Mouse (Mus musculus) midbrain, embryonic 16.5 days (tissue): ENCODE measurements at regions not wholly inside any gene's neighbourhood (a gene's known extent, or its start where the extent isn't known, plus 50 kb on each side); places are given as distances from the start of the nearest gene placed in this dataset.

Experiments
- ATAC-seq: fragments of 200-750 bp; cut with Nextera tagmentation; 2 replicates; pipeline ENCODE4 v1.8.0; 2017; ENCODE audit warnings: moderate TSS enrichment
- H3K27ac ChIP-seq: fragments of 300-500 bp; sonication (generic); 2 replicates; pipeline ENCODE4 v1.5.1; 2014; ENCODE audit warnings: mild to moderate bottlenecking, low read length, mixed read lengths
- H3K27me3 ChIP-seq: fragments of 300-500 bp; sonication (generic); 2 replicates; pipeline ENCODE4 v1.6.1; 2014; ENCODE audit warnings: low read depth, low read length, mixed read lengths; ENCODE audit not compliant: control insufficient read depth, insufficient read depth
- H3K36me3 ChIP-seq: fragments of 300-500 bp; sonication (generic); 2 replicates; pipeline ENCODE4 v1.6.1; 2014; ENCODE audit warnings: mild to moderate bottlenecking, low read length, moderate library complexity, mixed read lengths; ENCODE audit not compliant: control insufficient read depth, insufficient read depth
- H3K4me1 ChIP-seq: fragments of 300-500 bp; sonication (generic); 2 replicates; pipeline ENCODE4 v1.6.1; 2014; ENCODE audit warnings: mild to moderate bottlenecking, low read length, mixed read lengths; ENCODE audit not compliant: control insufficient read depth, insufficient read depth
- H3K4me2 ChIP-seq: fragments of 300-500 bp; sonication (generic); 2 replicates; pipeline ENCODE4 v1.6.1; 2014; ENCODE audit warnings: mild to moderate bottlenecking, low read length, mixed read lengths
- H3K4me3 ChIP-seq: fragments of 300-500 bp; sonication (generic); 2 replicates; pipeline ENCODE4 v1.5.1; 2014; ENCODE audit warnings: low read depth, mild to moderate bottlenecking, low read length, moderate library complexity, mixed read lengths
- H3K9ac ChIP-seq: fragments of 300-500 bp; sonication (generic); 2 replicates; pipeline ENCODE4 v1.6.1; 2014; ENCODE audit warnings: low read depth, low read length, mixed read lengths
- H3K9me3 ChIP-seq: fragments of 300-500 bp; sonication (generic); replicated peaks from 2 replicates; pipeline ENCODE4 v1.6.1; 2014; ENCODE audit warnings: mild to moderate bottlenecking, low read length, mixed read lengths; ENCODE audit not compliant: control insufficient read depth, poor library complexity, severe bottlenecking
- WGBS: fragments of 180-500 bp; shearing (Covaris S2); extraction: QIAGEN DNeasy Blood & Tissue Kit; methylation state at CpG from one replicate; pipeline ENCODE4 v1.1.7; 2014; 5-methylcytosine and 5-hydroxymethylcytosine counted together

DNA sequence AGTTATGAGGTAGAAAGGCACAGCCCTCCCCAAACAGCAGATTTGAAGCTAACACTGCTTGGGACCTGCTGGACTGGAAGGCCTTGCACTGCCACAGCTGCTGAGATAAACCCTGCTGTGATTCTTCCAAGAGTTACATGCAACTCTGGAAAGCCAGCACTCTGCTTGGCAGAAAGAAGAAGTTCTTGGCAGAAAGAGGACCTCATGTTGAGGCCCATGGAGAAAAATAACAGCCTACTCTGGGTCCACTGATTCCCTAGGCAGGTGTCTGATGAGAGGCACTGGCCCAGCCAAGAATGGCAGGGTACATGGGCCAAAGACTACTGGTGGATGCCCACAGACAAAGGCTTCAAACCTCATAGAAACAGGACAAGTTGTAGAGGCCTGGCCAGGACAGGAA lies 714.0 kb upstream of the Igfbp3 start:
- Histone ChIP-seq H3K36me3 (no peaks in the 10 kb centered on the region), H3K9ac (no peak overlapping the region), H3K4me2 (no peak overlapping the region), H3K4me1 (no peaks in the 10 kb centered on the region), H3K27me3 (no peaks in the 10 kb centered on the region), H3K9me3 (no peaks in the 10 kb centered on the region), H3K27ac (no peak overlapping the region), H3K4me3 (no peak overlapping the region)
- ATAC-seq, result no peak

DNA sequence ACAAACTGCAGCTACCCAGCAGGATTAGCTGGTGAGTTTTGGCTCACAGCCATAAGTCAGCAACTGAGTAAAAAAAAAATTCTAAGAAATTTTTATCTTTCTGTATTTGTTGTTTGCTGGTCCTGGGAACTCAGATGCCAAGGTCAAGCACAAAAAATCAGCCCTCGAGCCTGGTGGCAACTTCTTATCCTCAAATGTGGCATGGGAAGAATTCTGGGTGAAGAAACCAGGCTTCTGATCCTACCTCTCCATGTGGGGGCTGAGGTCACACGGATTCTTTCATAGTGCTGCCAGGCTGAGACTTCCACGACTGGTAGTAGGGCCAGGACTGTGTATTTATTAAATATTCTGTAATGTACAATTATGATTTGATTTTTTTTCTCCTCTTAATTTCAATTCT lies 698.3 kb upstream of the Igfbp3 start:
- ATAC-seq, result no peak
- H3K4me2 ChIP-seq, result no peak overlapping the region
- no peak overlapping the region for H3K4me3 ChIP-seq
- H3K27me3 ChIP-seq, result no peaks in the 10 kb centered on the region
- H3K36me3 ChIP-seq, result no peaks in the 10 kb centered on the region
- H3K9me3 ChIP-seq, result no peaks in the 10 kb centered on the region
- no peak overlapping the region for H3K9ac ChIP-seq
- H3K27ac ChIP-seq, result no peak overlapping the region
- WGBS, result 74% methylated on average over 3 of the region's 3 CpGs
- H3K4me1 ChIP-seq, result no peaks in the 10 kb centered on the region

DNA sequence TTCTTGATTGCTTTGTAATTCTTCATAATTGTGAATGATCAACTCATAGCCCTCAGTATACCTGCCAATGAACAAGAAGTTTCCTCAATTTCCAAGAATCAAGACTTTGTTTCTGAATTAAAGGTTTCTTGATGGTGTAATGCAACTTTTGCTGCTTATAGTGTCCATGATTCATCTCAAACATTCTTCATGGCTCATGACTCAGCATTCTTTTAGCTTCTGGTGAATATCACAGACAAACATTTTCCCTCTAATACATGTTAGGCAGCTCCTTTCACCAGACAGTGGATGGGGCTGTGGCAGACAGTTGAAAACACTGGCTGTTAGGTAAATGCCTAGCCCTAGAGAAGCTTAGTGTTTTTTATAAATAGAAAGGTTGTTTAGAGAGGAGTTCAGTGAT lies 686.5 kb upstream of the Igfbp3 start:
- H3K4me3 ChIP-seq, result no peak overlapping the region
- H3K36me3 ChIP-seq, result no peaks in the 10 kb centered on the region
- H3K27ac ChIP-seq, result no peak overlapping the region
- no peaks in the 10 kb centered on the region for H3K4me1 ChIP-seq
- no peak overlapping the region for H3K9ac ChIP-seq
- H3K4me2 ChIP-seq, result no peak overlapping the region
- ATAC-seq, result no peak
- H3K27me3 ChIP-seq, result no peaks in the 10 kb centered on the region
- H3K9me3 ChIP-seq, result no peaks in the 10 kb centered on the region

DNA sequence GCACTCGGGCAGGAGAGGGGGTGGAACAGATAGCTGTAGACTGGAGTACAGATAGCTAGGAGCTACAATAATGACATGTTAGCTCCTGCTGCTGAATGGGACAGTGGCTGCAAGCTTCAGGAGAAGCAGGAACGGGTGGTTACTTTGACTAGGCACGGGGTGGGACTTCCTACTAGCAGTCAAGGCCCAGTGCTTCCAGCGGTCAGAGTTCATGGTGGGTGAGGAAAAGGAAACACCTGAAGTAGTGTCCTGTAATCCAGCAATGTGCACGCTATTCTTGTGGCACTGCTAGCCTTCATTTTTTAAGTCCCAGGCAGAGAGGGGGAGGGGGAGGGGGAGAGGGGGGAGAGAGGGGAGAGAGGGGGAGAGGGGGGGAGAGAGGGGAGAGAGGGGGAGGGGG lies 684.5 kb upstream of the Igfbp3 start:
- Histone ChIP-seq H3K27ac (no peak overlapping the region), H3K9ac (no peak overlapping the region), H3K4me2 (no peak overlapping the region), H3K9me3 (no peaks in the 10 kb centered on the region), H3K36me3 (no peaks in the 10 kb centered on the region), H3K4me1 (no peaks in the 10 kb centered on the region), H3K27me3 (no peaks in the 10 kb centered on the region), H3K4me3 (no peak overlapping the region)
- ATAC-seq, result no peak
- WGBS, result 78% methylated on average over 5 of the region's 5 CpGs

DNA sequence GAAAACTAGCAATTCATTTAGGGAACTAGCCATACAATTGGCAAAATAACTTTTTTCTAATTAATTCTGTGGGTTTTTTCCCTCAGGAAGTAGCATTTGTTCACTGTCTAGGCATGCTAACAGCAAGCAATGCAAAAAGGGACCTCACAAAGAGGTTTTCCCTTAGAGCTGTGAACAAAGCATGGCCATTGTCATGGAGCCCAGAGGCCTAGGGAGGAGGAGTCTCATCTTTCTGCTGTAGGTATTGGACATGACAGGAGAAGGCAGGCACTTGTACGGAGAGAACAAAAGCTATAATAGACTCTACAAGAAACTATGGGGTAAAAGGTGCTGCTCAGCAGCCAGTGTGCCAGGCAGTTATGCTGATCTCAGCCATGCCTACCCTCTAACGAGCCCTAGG lies 666.8 kb upstream of the Igfbp3 start:
- Histone ChIP-seq H3K4me3 (no peak overlapping the region), H3K9me3 (no peaks in the 10 kb centered on the region), H3K4me2 (no peak overlapping the region), H3K27ac (no peak overlapping the region), H3K9ac (no peak overlapping the region), H3K4me1 (no peaks in the 10 kb centered on the region), H3K36me3 (no peaks in the 10 kb centered on the region), H3K27me3 (no peaks in the 10 kb centered on the region)
- ATAC-seq, result no peak
- WGBS, result 42% methylated on average over 2 of the region's 2 CpGs

DNA sequence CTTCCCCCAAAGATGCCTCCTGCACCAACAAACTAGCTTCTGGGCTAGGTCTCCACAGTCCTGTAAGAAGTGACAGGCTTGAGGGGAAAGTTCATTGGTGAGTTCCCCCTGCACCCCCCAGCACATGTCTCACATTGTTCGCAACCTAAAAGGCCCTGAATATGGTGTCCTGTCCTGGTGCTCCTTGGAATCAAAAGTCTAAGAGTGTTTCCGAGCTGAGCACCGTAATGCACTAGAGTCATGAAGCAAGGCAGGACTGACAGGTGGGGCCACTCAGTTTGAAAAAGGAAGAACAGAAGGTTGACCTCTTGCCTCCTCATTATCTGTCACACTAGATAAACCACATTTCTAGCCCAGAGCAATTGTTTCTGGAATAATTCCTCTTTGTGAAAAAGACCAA lies 650.4 kb upstream of the Igfbp3 start:
- H3K27me3 ChIP-seq, result no peaks in the 10 kb centered on the region
- ATAC-seq, result no peak
- H3K9ac ChIP-seq, result no peak overlapping the region
- no peaks in the 10 kb centered on the region for H3K4me1 ChIP-seq
- 87% methylated on average over 3 of the region's 3 CpGs for WGBS
- no peak overlapping the region for H3K4me2 ChIP-seq
- H3K4me3 ChIP-seq, result no peak overlapping the region
- H3K9me3 ChIP-seq, result no peaks in the 10 kb centered on the region
- no peak overlapping the region for H3K27ac ChIP-seq
- no peaks in the 10 kb centered on the region for H3K36me3 ChIP-seq

DNA sequence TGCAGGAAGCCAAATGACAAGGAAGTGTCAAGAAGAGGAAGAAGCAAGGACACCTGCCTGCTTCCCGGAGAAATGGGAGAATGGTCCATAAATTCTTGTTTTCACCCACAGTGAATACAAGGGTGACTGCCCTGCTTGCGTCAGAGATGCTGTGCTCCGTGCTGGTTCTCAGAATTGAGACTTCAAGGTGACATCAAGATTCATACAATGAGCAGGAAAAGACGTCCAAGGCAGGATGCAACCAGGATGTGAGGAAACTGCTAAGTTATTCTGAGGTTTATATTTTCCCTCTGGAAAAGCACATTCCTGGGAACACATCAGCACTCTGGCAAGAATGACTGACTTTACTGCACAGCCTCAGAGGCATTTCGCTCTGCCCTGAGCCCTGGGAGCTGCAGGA lies 650.0 kb upstream of the Igfbp3 start:
- ATAC-seq, result no peak
- no peaks in the 10 kb centered on the region for H3K4me1 ChIP-seq
- 83% methylated on average over 5 of the region's 5 CpGs for WGBS
- H3K4me3 ChIP-seq, result no peak overlapping the region
- H3K4me2 ChIP-seq, result no peak overlapping the region
- no peaks in the 10 kb centered on the region for H3K9me3 ChIP-seq
- no peak overlapping the region for H3K27ac ChIP-seq
- no peaks in the 10 kb centered on the region for H3K36me3 ChIP-seq
- no peak overlapping the region for H3K9ac ChIP-seq
- no peaks in the 10 kb centered on the region for H3K27me3 ChIP-seq

DNA sequence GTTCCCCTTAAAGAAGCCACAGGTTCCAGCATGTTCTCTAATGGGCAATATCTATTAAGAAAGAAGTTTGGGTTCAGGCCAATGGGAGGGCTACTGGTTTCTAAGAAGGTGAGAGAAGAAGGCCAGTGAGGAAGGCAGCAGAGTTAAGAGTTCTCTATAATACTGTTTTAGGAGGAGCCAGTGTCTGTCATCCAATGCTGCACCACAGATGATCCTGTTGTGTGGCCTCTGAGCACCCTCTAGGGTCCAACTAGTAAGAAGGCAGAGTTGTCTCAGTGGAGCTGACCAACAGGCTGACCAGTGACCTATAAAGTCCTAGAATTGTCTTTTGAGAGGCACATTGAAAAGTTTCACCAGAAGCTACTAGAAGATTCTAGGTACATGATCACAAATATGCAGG lies 648.8 kb upstream of the Igfbp3 start:
- H3K4me1 ChIP-seq, result no peaks in the 10 kb centered on the region
- no peak for ATAC-seq

DNA sequence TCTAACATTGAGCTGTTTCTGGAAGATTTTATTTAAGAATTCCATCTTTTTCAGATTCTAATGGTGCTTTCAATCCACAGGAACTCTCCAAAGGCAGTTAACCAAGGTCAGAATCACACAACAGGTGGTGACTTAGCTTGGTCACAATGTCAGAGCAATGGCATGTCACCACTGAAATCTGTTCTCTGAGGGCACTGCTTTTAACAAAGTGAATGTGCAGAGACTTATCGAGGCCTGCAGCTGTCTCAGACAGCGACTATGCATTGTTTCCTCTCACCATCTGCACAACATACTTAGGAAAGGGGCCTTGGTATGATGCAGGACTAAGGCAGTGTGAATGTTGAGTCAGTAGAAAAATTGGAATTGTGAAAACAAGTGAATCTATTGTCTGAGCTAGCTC lies 638.9 kb upstream of the Igfbp3 start:
- H3K4me3 ChIP-seq, result no peak overlapping the region
- no peaks in the 10 kb centered on the region for H3K27me3 ChIP-seq
- no peak overlapping the region for H3K27ac ChIP-seq
- H3K4me1 ChIP-seq, result no peaks in the 10 kb centered on the region
- 78% methylated on average over 2 of the region's 2 CpGs for WGBS
- 0 out of 2 replicates have a peak, but pooled peaks cover 4% of the 10 kb centered on the region for H3K9me3 ChIP-seq
- no peak overlapping the region for H3K4me2 ChIP-seq
- no peaks in the 10 kb centered on the region for H3K36me3 ChIP-seq
- no peak for ATAC-seq
- H3K9ac ChIP-seq, result no peak overlapping the region

More for the DNA sequence above, 648.8 kb upstream of the Igfbp3 start:
- Histone ChIP-seq H3K27ac (no peak overlapping the region), H3K4me3 (no peak overlapping the region), H3K4me2 (no peak overlapping the region), H3K36me3 (no peaks in the 10 kb centered on the region), H3K9me3 (no peaks in the 10 kb centered on the region), H3K9ac (no peak overlapping the region), H3K27me3 (no peaks in the 10 kb centered on the region)
